Mouse (Mus musculus): ENCODE data around the gene Trpc6. TPM values are rescaled to one million over a fixed set of nuclear protein-coding genes. Genes with fewer than 3 reads are reported as not detected.
A peak's percentile ranks its signal among the peaks of the same experiment; 100 is the strongest.

Trpc6 gene
- polyA plus RNA-seq, 1 experiment from 2014 or later, result 0.78 TPM

GRCm38 (mm10) chr9:8643453-8643852 lies 99.5 kb downstream of the Trpc6 start:
- Histone ChIP-seq H3K36me3 (ENCODE audit: control insufficient read depth, insufficient read depth, low read length) (no peaks in the 10 kb centered on the region), H3K9me3 (ENCODE audit: control insufficient read depth, low read length) (no peaks in the 10 kb centered on the region), H3K4me1 (ENCODE audit: control insufficient read depth, insufficient read depth, low read length) (no peaks in the 10 kb centered on the region), H3K9ac (replicated peaks; ENCODE audit: low read depth, low read length) (no peak overlapping the region), H3K27ac (ENCODE audit: low read depth, low read length) (no peak overlapping the region), H3K4me2 (ENCODE audit: low read depth, low read length) (no peak overlapping the region), H3K27me3 (ENCODE audit: control insufficient read depth, insufficient read depth, low read length) (no peaks in the 10 kb centered on the region), H3K4me3 (ENCODE audit: low read depth, low read length) (no peak overlapping the region)
- ATAC-seq (ENCODE audit: low read depth), result no peak
- 86% methylated on average over 5 of the region's 5 CpGs for WGBS

DNA sequence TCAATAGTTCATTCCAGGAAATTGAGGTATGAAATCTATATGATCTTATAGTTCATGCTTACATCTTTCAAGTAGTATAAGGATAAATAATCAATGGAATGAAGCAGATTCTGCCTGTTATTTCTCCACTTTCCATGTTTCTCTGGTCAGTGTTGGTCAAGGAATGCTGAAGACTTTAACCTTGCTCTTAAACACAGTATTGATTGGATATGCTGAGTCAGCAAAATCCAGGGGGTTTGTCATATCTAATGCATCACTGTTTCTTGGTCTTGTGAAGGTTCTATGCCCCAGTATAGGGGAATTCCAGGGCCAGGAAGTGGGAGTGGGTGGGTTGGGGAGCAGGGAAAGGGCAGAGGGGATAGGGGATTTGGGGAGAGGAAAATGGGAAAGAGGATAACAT lies 111.4 kb downstream of the Trpc6 start:
- H3K9me3 ChIP-seq (ENCODE audit: control insufficient read depth, low read length), result no peaks in the 10 kb centered on the region
- no peak for ATAC-seq (ENCODE audit: low read depth)
- H3K4me3 ChIP-seq (ENCODE audit: low read depth, low read length), result no peak overlapping the region
- H3K4me1 ChIP-seq (ENCODE audit: control insufficient read depth, insufficient read depth, low read length), result no peaks in the 10 kb centered on the region
- no peak overlapping the region for H3K4me2 ChIP-seq (ENCODE audit: low read depth, low read length)
- H3K36me3 ChIP-seq (ENCODE audit: control insufficient read depth, insufficient read depth, low read length), result no peaks in the 10 kb centered on the region
- H3K9ac ChIP-seq (replicated peaks; ENCODE audit: low read depth, low read length), result no peak overlapping the region
- H3K27me3 ChIP-seq (ENCODE audit: control insufficient read depth, insufficient read depth, low read length), result no peaks in the 10 kb centered on the region
- H3K27ac ChIP-seq (ENCODE audit: low read depth, low read length), result no peak overlapping the region

DNA sequence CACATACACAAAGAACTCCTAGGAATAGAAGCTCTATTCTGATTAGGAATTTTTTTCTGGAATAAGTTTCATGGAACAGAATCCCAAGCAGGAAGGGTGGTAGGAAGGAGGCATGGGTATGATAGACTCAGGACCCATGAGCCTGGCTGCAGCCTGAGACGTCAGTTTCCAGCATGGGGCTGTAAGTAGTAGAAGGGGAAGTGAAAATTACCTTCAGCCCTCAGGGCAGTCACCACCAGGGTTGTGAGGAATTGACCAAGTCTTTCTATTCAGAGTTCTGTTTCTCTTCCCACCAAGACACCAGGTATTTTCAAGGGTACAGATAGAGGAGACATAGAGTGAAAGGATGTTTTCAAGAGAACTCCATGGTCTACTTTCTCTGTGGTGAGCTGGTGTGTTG lies 129.0 kb downstream of the Trpc6 start:
- WGBS, result 73% methylated on average over 1 of the region's 1 CpGs
- ATAC-seq (ENCODE audit: low read depth), result no peak

DNA sequence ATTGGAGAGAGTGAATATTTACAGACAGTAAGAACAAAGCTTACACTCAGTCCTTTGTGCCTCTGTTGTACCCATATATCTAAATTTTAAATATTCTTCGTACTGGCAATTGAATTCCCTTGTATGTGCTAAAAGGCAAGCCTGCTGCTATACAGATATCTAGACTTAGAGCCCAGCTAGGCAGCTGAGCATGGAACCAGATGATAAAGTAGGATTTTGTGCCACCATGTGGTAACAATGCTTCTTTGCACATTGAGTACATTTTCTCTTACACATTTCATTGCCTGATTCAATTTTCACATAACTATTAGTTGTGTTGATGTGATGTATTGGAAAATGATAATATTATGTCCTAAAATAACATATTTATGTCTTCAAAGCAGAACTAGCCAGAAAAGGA lies 132.7 kb downstream of the Trpc6 start:
- H3K27me3 ChIP-seq (ENCODE audit: control insufficient read depth, insufficient read depth, low read length), result no peaks in the 10 kb centered on the region
- no peaks in the 10 kb centered on the region for H3K4me1 ChIP-seq (ENCODE audit: control insufficient read depth, insufficient read depth, low read length)
- H3K9ac ChIP-seq (replicated peaks; ENCODE audit: low read depth, low read length), result no peak overlapping the region
- H3K4me3 ChIP-seq (ENCODE audit: low read depth, low read length), result no peak overlapping the region
- no peaks in the 10 kb centered on the region for H3K9me3 ChIP-seq (ENCODE audit: control insufficient read depth, low read length)
- no peaks in the 10 kb centered on the region for H3K36me3 ChIP-seq (ENCODE audit: control insufficient read depth, insufficient read depth, low read length)
- 69% methylated on average over 1 of the region's 1 CpGs for WGBS
- ATAC-seq (ENCODE audit: low read depth), result peak; percentile 68; the same call in 1 of the 2 replicates
- H3K27ac ChIP-seq (ENCODE audit: low read depth, low read length), result no peak overlapping the region
- H3K4me2 ChIP-seq (ENCODE audit: low read depth, low read length), result no peak overlapping the region

More for the DNA sequence above, 129.0 kb downstream of the Trpc6 start:
- Histone ChIP-seq H3K27me3 (ENCODE audit: control insufficient read depth, insufficient read depth, low read length) (no peaks in the 10 kb centered on the region), H3K4me2 (ENCODE audit: low read depth, low read length) (no peak overlapping the region), H3K4me3 (ENCODE audit: low read depth, low read length) (no peak overlapping the region), H3K4me1 (ENCODE audit: control insufficient read depth, insufficient read depth, low read length) (no peaks in the 10 kb centered on the region), H3K27ac (ENCODE audit: low read depth, low read length) (no peak overlapping the region), H3K9me3 (ENCODE audit: control insufficient read depth, low read length) (no peaks in the 10 kb centered on the region), H3K36me3 (ENCODE audit: control insufficient read depth, insufficient read depth, low read length) (no peaks in the 10 kb centered on the region), H3K9ac (replicated peaks; ENCODE audit: low read depth, low read length) (no peak overlapping the region)

- Histone ChIP-seq H3K27me3 (ENCODE audit: control insufficient read depth, insufficient read depth, low read length) (no peaks in the 10 kb centered on the region), H3K9me3 (ENCODE audit: control insufficient read depth, low read length) (no peaks in the 10 kb centered on the region), H3K36me3 (ENCODE audit: control insufficient read depth, insufficient read depth, low read length) (no peaks in the 10 kb centered on the region), H3K4me1 (ENCODE audit: control insufficient read depth, insufficient read depth, low read length) (no peaks in the 10 kb centered on the region), H3K27ac (ENCODE audit: low read depth, low read length) (no peak overlapping the region), H3K4me2 (ENCODE audit: low read depth, low read length) (no peak overlapping the region), H3K9ac (replicated peaks; ENCODE audit: low read depth, low read length) (no peak overlapping the region), H3K4me3 (ENCODE audit: low read depth, low read length) (no peak overlapping the region)
- WGBS, result 85% methylated on average over 2 of the region's 2 CpGs
- ATAC-seq (ENCODE audit: low read depth), result no peak
These were observed 149.2 kb downstream of the Trpc6 start for GRCm38 (mm10) chr9:8693177-8693576.

DNA sequence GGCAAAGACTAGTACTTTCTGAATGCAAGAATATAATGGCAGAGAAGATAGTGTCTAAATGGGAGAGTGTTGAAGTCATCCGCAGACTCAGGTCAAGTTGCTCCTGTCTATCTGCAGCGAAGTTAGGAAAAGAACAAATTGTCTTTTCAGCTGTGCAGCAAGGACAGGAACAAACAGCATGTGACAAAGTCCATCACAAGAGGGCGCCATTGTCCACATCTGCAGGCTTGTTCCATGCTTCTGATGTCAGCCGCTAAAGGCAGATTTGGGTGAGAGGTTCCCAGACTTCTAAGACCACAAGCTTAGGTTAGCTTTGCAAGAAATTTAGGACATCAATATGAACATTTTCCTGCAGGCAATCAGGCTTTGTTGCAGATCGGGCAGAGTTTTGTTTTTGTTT lies 156.7 kb downstream of the Trpc6 start:
- H3K4me1 ChIP-seq (ENCODE audit: control insufficient read depth, insufficient read depth, low read length), result no peaks in the 10 kb centered on the region
- no peak overlapping the region for H3K27ac ChIP-seq (ENCODE audit: low read depth, low read length)
- H3K9ac ChIP-seq (replicated peaks; ENCODE audit: low read depth, low read length), result no peak overlapping the region
- H3K9me3 ChIP-seq (ENCODE audit: control insufficient read depth, low read length), result no peaks in the 10 kb centered on the region
- H3K4me3 ChIP-seq (ENCODE audit: low read depth, low read length), result no peak overlapping the region
- H3K36me3 ChIP-seq (ENCODE audit: control insufficient read depth, insufficient read depth, low read length), result no peaks in the 10 kb centered on the region
- WGBS, result 33% methylated on average over 5 of the region's 5 CpGs
- H3K27me3 ChIP-seq (ENCODE audit: control insufficient read depth, insufficient read depth, low read length), result no peaks in the 10 kb centered on the region
- peak; percentile 94 for ATAC-seq (ENCODE audit: low read depth)
- no peak overlapping the region for H3K4me2 ChIP-seq (ENCODE audit: low read depth, low read length)

GRCm38 (mm10) chr9:8703516-8703915 lies 159.6 kb downstream of the Trpc6 start:
- Histone ChIP-seq H3K4me1 (ENCODE audit: control insufficient read depth, insufficient read depth, low read length) (no peaks in the 10 kb centered on the region), H3K27ac (ENCODE audit: low read depth, low read length) (no peak overlapping the region), H3K9me3 (ENCODE audit: control insufficient read depth, low read length) (no peaks in the 10 kb centered on the region), H3K4me3 (ENCODE audit: low read depth, low read length) (no peak overlapping the region), H3K4me2 (ENCODE audit: low read depth, low read length) (no peak overlapping the region), H3K9ac (replicated peaks; ENCODE audit: low read depth, low read length) (no peak overlapping the region), H3K27me3 (ENCODE audit: control insufficient read depth, insufficient read depth, low read length) (no peaks in the 10 kb centered on the region), H3K36me3 (ENCODE audit: control insufficient read depth, insufficient read depth, low read length) (no peaks in the 10 kb centered on the region)
- 95% methylated on average over 1 of the region's 1 CpGs for WGBS
- no peak for ATAC-seq (ENCODE audit: low read depth)

- Histone ChIP-seq H3K9me3 (ENCODE audit: control insufficient read depth, low read length) (no peaks in the 10 kb centered on the region), H3K27me3 (ENCODE audit: control insufficient read depth, insufficient read depth, low read length) (no peaks in the 10 kb centered on the region), H3K4me1 (ENCODE audit: control insufficient read depth, insufficient read depth, low read length) (no peaks in the 10 kb centered on the region), H3K27ac (ENCODE audit: low read depth, low read length) (no peak overlapping the region), H3K4me3 (ENCODE audit: low read depth, low read length) (no peak overlapping the region), H3K4me2 (ENCODE audit: low read depth, low read length) (no peak overlapping the region), H3K36me3 (ENCODE audit: control insufficient read depth, insufficient read depth, low read length) (no peaks in the 10 kb centered on the region), H3K9ac (replicated peaks; ENCODE audit: low read depth, low read length) (no peak overlapping the region)
- no peak for ATAC-seq (ENCODE audit: low read depth)
- WGBS, result 72% methylated on average over 5 of the region's 5 CpGs
These were observed 160.0 kb downstream of the Trpc6 start for GRCm38 (mm10) chr9:8703956-8704355.

DNA sequence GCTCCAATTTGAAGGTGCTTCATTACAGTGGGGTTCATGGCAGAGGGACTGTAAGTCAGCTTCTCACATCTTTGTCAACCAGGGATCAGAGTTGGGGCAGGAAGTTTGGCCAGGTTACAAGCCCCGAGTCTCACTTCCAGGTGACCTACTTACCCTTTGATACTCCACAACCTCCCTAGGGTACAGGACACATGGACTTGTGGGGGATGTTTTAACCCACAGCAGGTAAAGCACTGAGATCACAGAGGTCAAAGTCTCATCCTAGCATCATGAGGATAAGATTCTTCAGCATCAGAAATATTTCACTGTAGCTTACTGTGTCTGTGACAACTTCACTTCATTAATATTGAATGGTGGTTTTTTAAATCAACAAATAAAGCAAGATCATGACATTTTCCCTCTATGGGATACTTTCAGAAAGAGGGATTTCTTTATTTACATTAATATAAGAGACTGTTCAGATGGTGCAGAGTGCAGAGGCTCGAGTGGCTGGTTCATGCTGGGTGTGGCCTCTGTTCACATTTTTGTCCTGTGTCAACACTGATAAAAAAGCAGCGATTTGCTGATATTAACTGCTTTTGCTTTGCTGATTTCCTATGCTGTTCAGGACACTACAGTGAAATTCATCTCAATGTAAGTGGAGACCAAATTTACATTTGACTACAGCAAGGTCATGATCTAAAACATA lies 166.3 kb downstream of the Trpc6 start:
- H3K36me3 ChIP-seq (ENCODE audit: control insufficient read depth, insufficient read depth, low read length), result no peaks in the 10 kb centered on the region
- H3K9ac ChIP-seq (replicated peaks; ENCODE audit: low read depth, low read length), result no peak overlapping the region
- no peak overlapping the region for H3K4me2 ChIP-seq (ENCODE audit: low read depth, low read length)
- no peak for ATAC-seq (ENCODE audit: low read depth)
- H3K4me3 ChIP-seq (ENCODE audit: low read depth, low read length), result no peak overlapping the region
- no peaks in the 10 kb centered on the region for H3K27me3 ChIP-seq (ENCODE audit: control insufficient read depth, insufficient read depth, low read length)
- H3K4me1 ChIP-seq (ENCODE audit: control insufficient read depth, insufficient read depth, low read length), result no peaks in the 10 kb centered on the region
- no peak overlapping the region for H3K27ac ChIP-seq (ENCODE audit: low read depth, low read length)
- no peaks in the 10 kb centered on the region for H3K9me3 ChIP-seq (ENCODE audit: control insufficient read depth, low read length)
- WGBS, result 82% methylated on average over 3 of the region's 3 CpGs

All from neural tube, embryonic 14.5 days (tissue).